Mouse (Mus musculus) hindbrain, embryonic 16.5 days (tissue): Measurements from ENCODE around the gene Lrba. TPM values are rescaled to one million over a fixed set of nuclear protein-coding genes. Genes with fewer than 3 reads are reported as not detected.
A peak's percentile ranks its signal among the peaks of the same experiment; 100 is the strongest.

ENCODE experiments used
- ATAC-seq: fragments of 200-750 bp; cut with Nextera tagmentation; 2 replicates; pipeline ENCODE4 v1.8.0; 2017; ENCODE audit warnings: moderate TSS enrichment, moderate library complexity
- H3K27ac ChIP-seq: fragments of 300-500 bp; sonication (generic); 2 replicates; pipeline ENCODE4 v1.5.1; 2014; ENCODE audit warnings: low read depth, mild to moderate bottlenecking, control low read depth, low read length, moderate library complexity
- H3K27me3 ChIP-seq: fragments of 300-500 bp; sonication (generic); replicated peaks from 2 replicates; pipeline ENCODE4 v1.6.1; 2014; ENCODE audit warnings: low read length; ENCODE audit not compliant: control insufficient read depth, insufficient read depth
- H3K36me3 ChIP-seq: fragments of 300-500 bp; sonication (generic); 2 replicates; pipeline ENCODE4 v1.6.1; 2014; ENCODE audit warnings: mild to moderate bottlenecking, low read length, moderate library complexity, mixed read lengths; ENCODE audit not compliant: control insufficient read depth, insufficient read depth
- H3K4me1 ChIP-seq: fragments of 300-500 bp; sonication (generic); 2 replicates; pipeline ENCODE4 v1.6.1; 2014; ENCODE audit warnings: low read depth, low read length; ENCODE audit not compliant: control insufficient read depth, insufficient read depth
- H3K4me2 ChIP-seq: fragments of 300-500 bp; sonication (generic); 2 replicates; pipeline ENCODE4 v1.6.1; 2014; ENCODE audit warnings: mild to moderate bottlenecking, low read length, control low read depth, moderate library complexity
- H3K4me3 ChIP-seq: fragments of 300-500 bp; sonication (generic); 2 replicates; pipeline ENCODE4 v1.5.1; 2014; ENCODE audit warnings: mild to moderate bottlenecking, low read length, control low read depth, moderate library complexity
- H3K9ac ChIP-seq: fragments of 300-500 bp; sonication (generic); 2 replicates; pipeline ENCODE4 v1.6.1; 2014; ENCODE audit warnings: low read depth, mild to moderate bottlenecking, control low read depth, low read length, moderate library complexity
- H3K9me3 ChIP-seq: fragments of 300-500 bp; sonication (generic); 2 replicates; pipeline ENCODE4 v1.6.1; 2014; ENCODE audit warnings: mild to moderate bottlenecking, low read length, moderate library complexity; ENCODE audit not compliant: control insufficient read depth
- WGBS: fragments of 180-500 bp; shearing (Covaris S2); extraction: QIAGEN DNeasy Blood & Tissue Kit; methylation state at CpG from one replicate; pipeline ENCODE4 v1.1.7; 2014; 5-methylcytosine and 5-hydroxymethylcytosine counted together
- polyA plus RNA-seq: library from polyadenylated mRNA; unstranded; fragments of >200 nt; fragmentation: Nextera tagmentation; extraction: Ambion mirVana; gene quantifications from 2 replicates; pipeline ENCODE4 v1.2.1, GENCODE M21; 2015

The Lrba gene
- polyA plus RNA-seq, 1 experiment from 2014 or later, result 6.1 TPM

GRCm38 (mm10) chr3:86693553-86693952, 469.1 kb downstream of the Lrba start:
- Histone ChIP-seq H3K4me1 (peaks cover 2% of the 10 kb centered on the region; the same call in 1 of the 2 replicates), H3K9me3 (no peaks in the 10 kb centered on the region)
- ATAC-seq, result no peak

GRCm38 (mm10) chr3:86698947-86699346, 474.5 kb downstream of the Lrba start:
- no peaks in the 10 kb centered on the region for H3K9me3 ChIP-seq
- peaks cover 5% of the 10 kb centered on the region for H3K4me1 ChIP-seq
- H3K36me3 ChIP-seq, result no peaks in the 10 kb centered on the region
- 82% methylated on average over 2 of the region's 2 CpGs for WGBS
- H3K27ac ChIP-seq, result no peak overlapping the region
- ATAC-seq, result no peak
- H3K4me2 ChIP-seq, result no peak overlapping the region
- no peak overlapping the region for H3K4me3 ChIP-seq
- H3K9ac ChIP-seq, result no peak overlapping the region
- no peaks in the 10 kb centered on the region for H3K27me3 ChIP-seq

More at GRCm38 (mm10) chr3:86693553-86693952, 469.1 kb downstream of the Lrba start:
- Histone ChIP-seq H3K4me2 (no peak overlapping the region), H3K4me3 (no peak overlapping the region), H3K36me3 (no peaks in the 10 kb centered on the region), H3K27me3 (no peaks in the 10 kb centered on the region), H3K27ac (no peak overlapping the region), H3K9ac (no peak overlapping the region)
- 59% methylated on average over 7 of the region's 7 CpGs for WGBS

- H3K4me1 ChIP-seq, result peaks cover 5% of the 10 kb centered on the region
- no peaks in the 10 kb centered on the region for H3K27me3 ChIP-seq
- H3K9ac ChIP-seq, result no peak overlapping the region
- no peak overlapping the region for H3K4me3 ChIP-seq
- ATAC-seq, result peak; percentile 93
- H3K4me2 ChIP-seq, result no peak overlapping the region
- H3K27ac ChIP-seq, result peak overlapping the region; percentile 16; the same call in 1 of the 2 replicates
- no peaks in the 10 kb centered on the region for H3K9me3 ChIP-seq
- H3K36me3 ChIP-seq, result no peaks in the 10 kb centered on the region
- 13% methylated on average over 1 of the region's 1 CpGs for WGBS
Observed at GRCm38 (mm10) chr3:86701163-86701563, 476.7 kb downstream of the Lrba start.

- ATAC-seq, result no peak
- 27% methylated on average over 4 of the region's 4 CpGs for WGBS
- Histone ChIP-seq H3K4me3 (no peak overlapping the region), H3K9me3 (no peaks in the 10 kb centered on the region), H3K9ac (no peak overlapping the region), H3K27ac (no peak overlapping the region), H3K27me3 (no peaks in the 10 kb centered on the region), H3K4me2 (no peak overlapping the region), H3K4me1 (no peaks in the 10 kb centered on the region), H3K36me3 (no peaks in the 10 kb centered on the region)
Observed at GRCm38 (mm10) chr3:86709472-86709871, 485.0 kb downstream of the Lrba start.

- whole genome bisulfite sequencing, result 71% methylated on average over 1 of the region's 1 CpGs
- H3K9me3 ChIP-seq, result no peaks in the 10 kb centered on the region
Observed at GRCm38 (mm10) chr3:86711530-86711929, 487.1 kb downstream of the Lrba start.

GRCm38 (mm10) chr3:86712758-86713157, 488.3 kb downstream of the Lrba start:
- no peak overlapping the region for H3K9ac ChIP-seq
- no peaks in the 10 kb centered on the region for H3K9me3 ChIP-seq
- ATAC-seq, result peak; percentile 30; the same call in 1 of the 2 replicates
- H3K4me1 ChIP-seq, result no peaks in the 10 kb centered on the region
- H3K36me3 ChIP-seq, result no peaks in the 10 kb centered on the region
- no peak overlapping the region for H3K27ac ChIP-seq
- no peak overlapping the region for H3K4me2 ChIP-seq
- H3K4me3 ChIP-seq, result no peak overlapping the region
- no peaks in the 10 kb centered on the region for H3K27me3 ChIP-seq
- 25% methylated on average over 3 of the region's 3 CpGs for WGBS

More at GRCm38 (mm10) chr3:86711530-86711929, 487.1 kb downstream of the Lrba start:
- Histone ChIP-seq H3K27ac (no peak overlapping the region), H3K4me2 (no peak overlapping the region), H3K27me3 (no peaks in the 10 kb centered on the region), H3K4me3 (no peak overlapping the region), H3K9ac (no peak overlapping the region), H3K4me1 (no peaks in the 10 kb centered on the region), H3K36me3 (no peaks in the 10 kb centered on the region)
- ATAC-seq, result no peak

GRCm38 (mm10) chr3:86714446-86714845, 490.0 kb downstream of the Lrba start:
- no peaks in the 10 kb centered on the region for H3K4me1 ChIP-seq
- H3K27me3 ChIP-seq, result no peaks in the 10 kb centered on the region
- no peak overlapping the region for H3K4me2 ChIP-seq
- no peak overlapping the region for H3K27ac ChIP-seq
- no peak overlapping the region for H3K4me3 ChIP-seq
- WGBS, result 73% methylated on average over 2 of the region's 2 CpGs
- H3K36me3 ChIP-seq, result no peaks in the 10 kb centered on the region
- no peak overlapping the region for H3K9ac ChIP-seq
- ATAC-seq, result 0 out of 2 replicates have a peak, but pooled peaks have one; percentile 41
- no peaks in the 10 kb centered on the region for H3K9me3 ChIP-seq

GRCm38 (mm10) chr3:86723415-86724298, 499.2 kb downstream of the Lrba start:
- Histone ChIP-seq H3K9ac (no peak overlapping the region), H3K36me3 (no peaks in the 10 kb centered on the region), H3K27me3 (no peaks in the 10 kb centered on the region), H3K4me2 (no peak overlapping the region), H3K4me3 (no peak overlapping the region), H3K9me3 (no peaks in the 10 kb centered on the region), H3K27ac (no peak overlapping the region; the same call in 1 of the 2 replicates), H3K4me1 (peaks cover 6% of the 10 kb centered on the region; the same call in 1 of the 2 replicates)
- WGBS, result 49% methylated on average over 9 of the region's 9 CpGs
- ATAC-seq, result no peak

GRCm38 (mm10) chr3:86725113-86725512, 500.6 kb downstream of the Lrba start:
- no peaks in the 10 kb centered on the region for H3K36me3 ChIP-seq
- no peak overlapping the region for H3K27ac ChIP-seq
- H3K4me2 ChIP-seq, result no peak overlapping the region
- H3K9me3 ChIP-seq, result no peaks in the 10 kb centered on the region
- no peak overlapping the region for H3K9ac ChIP-seq
- peaks cover 6% of the 10 kb centered on the region; the same call in 1 of the 2 replicates for H3K4me1 ChIP-seq
- 75% methylated on average over 9 of the region's 9 CpGs for WGBS
- H3K4me3 ChIP-seq, result no peak overlapping the region
- H3K27me3 ChIP-seq, result no peaks in the 10 kb centered on the region
- ATAC-seq, result no peak
